Mouse (Mus musculus): ENCODE measurements around the gene Hmg20a. TPM values are rescaled to one million over a fixed set of nuclear protein-coding genes. Genes with fewer than 3 reads are reported as not detected.

Hmg20a gene
- 86.3 and 92.1 TPM in 2 replicates for polyA plus RNA-seq (2014; fragmentation: Nextera tagmentation; extraction: Ambion mirVana)

DNA sequence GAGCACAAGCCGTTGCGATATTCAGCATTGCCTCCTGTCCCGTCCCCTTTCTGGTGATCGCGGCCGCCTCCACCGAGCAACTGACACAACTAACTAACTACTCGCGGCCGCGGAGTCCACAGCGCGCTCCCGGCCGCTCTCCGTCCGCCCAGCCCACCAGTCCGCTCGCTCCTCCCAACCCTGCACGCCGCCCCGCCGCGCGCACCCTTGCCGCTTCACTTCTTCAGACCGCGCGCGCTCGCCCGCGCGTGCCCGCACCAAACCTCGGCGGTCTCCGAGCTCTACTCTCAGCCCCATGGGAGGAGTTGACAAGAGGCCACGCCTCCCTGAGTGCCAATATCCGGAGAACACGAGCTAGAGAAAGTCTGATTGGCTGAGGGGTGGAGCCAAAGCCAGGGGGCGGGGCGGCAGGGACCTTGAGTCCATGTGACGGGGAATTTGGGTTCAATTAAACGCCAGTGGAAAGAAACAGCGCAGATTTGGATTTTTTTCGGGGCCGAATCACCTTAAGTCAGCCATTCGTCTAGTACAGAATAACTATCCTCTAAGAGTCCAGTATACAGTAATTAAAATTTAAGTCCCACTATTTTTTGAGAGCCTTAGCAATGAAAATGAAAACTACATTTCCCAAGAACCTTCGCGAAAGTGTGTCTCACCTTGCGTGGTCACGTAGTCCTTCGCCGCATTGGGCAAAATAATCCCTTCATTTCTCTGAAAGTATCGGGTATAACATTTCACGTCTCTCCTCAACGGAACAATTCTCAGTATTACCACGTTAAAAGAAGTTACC, at the start of gene Hmg20a, which contains the start of gene Peak1:
Hmg20a (plus strand) TSS at position 662 of the 790 bp plus-strand sequence.
Peak1 (minus strand) TSS at position 120 of the 790 bp plus-strand sequence.
- Histone ChIP-seq H3K4me1 (ENCODE audit: control insufficient read depth, insufficient read depth, low read length) (peaks cover 21% of the 10 kb centered on the region), H3K27ac (ENCODE audit: low read depth, low read length) (peak within 1 kb of the TSS; percentile 94), H3K36me3 (ENCODE audit: control insufficient read depth, insufficient read depth, low read length) (no peaks in the 10 kb centered on the region), H3K9me3 (ENCODE audit: control insufficient read depth, low read length) (no peaks in the 10 kb centered on the region), H3K4me3 (ENCODE audit: low read depth, low read length) (peak within 1 kb of the TSS; percentile 69), H3K27me3 (ENCODE audit: control insufficient read depth, insufficient read depth, low read length) (no peaks in the 10 kb centered on the region), H3K9ac (replicated peaks; ENCODE audit: low read depth, low read length) (peak within 1 kb of the TSS; percentile 76), H3K4me2 (ENCODE audit: low read depth, low read length) (peak within 1 kb of the TSS; percentile 54)
- peak; percentile 95 for ATAC-seq (ENCODE audit: low read depth)
- WGBS, result under 1% methylated on average over 59 of the region's 59 CpGs

DNA sequence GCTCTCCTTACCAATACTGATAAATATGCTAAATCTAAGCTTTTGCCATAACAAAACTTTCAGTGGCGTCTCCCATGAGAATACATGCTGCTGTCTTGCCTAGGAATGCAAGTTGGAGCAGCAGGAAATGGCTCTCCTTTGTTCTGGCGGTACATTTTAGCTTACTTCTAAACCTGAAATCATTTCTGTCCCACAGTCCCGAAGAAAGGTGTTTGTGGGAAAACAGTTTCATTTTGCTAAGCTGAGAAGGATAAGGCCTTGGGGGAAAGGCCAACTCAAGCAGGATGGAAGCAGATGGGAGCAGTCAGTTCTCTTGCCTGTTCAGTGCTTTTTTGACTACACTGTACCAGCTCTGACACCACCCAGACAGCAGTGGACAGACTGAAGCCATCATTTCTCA, 49.6 kb upstream of the Hmg20a start:
- ATAC-seq (ENCODE audit: low read depth), result no peak
- Histone ChIP-seq H3K4me2 (ENCODE audit: low read depth, low read length) (no peak overlapping the region), H3K9ac (replicated peaks; ENCODE audit: low read depth, low read length) (no peak overlapping the region), H3K4me1 (ENCODE audit: control insufficient read depth, insufficient read depth, low read length) (no peaks in the 10 kb centered on the region), H3K9me3 (ENCODE audit: control insufficient read depth, low read length) (no peaks in the 10 kb centered on the region), H3K4me3 (ENCODE audit: low read depth, low read length) (no peak overlapping the region), H3K27ac (ENCODE audit: low read depth, low read length) (no peak overlapping the region), H3K36me3 (ENCODE audit: control insufficient read depth, insufficient read depth, low read length) (no peaks in the 10 kb centered on the region), H3K27me3 (ENCODE audit: control insufficient read depth, insufficient read depth, low read length) (no peaks in the 10 kb centered on the region)
- 72% methylated on average over 3 of the region's 3 CpGs for WGBS

- ATAC-seq (ENCODE audit: low read depth), result no peak
- Histone ChIP-seq H3K27ac (ENCODE audit: low read depth, low read length) (no peak overlapping the region), H3K9me3 (ENCODE audit: control insufficient read depth, low read length) (no peaks in the 10 kb centered on the region), H3K4me3 (ENCODE audit: low read depth, low read length) (no peak overlapping the region), H3K4me2 (ENCODE audit: low read depth, low read length) (no peak overlapping the region), H3K27me3 (ENCODE audit: control insufficient read depth, insufficient read depth, low read length) (no peaks in the 10 kb centered on the region), H3K9ac (replicated peaks; ENCODE audit: low read depth, low read length) (no peak overlapping the region), H3K4me1 (ENCODE audit: control insufficient read depth, insufficient read depth, low read length) (no peaks in the 10 kb centered on the region), H3K36me3 (ENCODE audit: control insufficient read depth, insufficient read depth, low read length) (no peaks in the 10 kb centered on the region)
- WGBS, result 58% methylated on average over 5 of the region's 5 CpGs
Measured at GRCm38 (mm10) chr9:56370710-56371109, 47.7 kb upstream of the Hmg20a start.

DNA sequence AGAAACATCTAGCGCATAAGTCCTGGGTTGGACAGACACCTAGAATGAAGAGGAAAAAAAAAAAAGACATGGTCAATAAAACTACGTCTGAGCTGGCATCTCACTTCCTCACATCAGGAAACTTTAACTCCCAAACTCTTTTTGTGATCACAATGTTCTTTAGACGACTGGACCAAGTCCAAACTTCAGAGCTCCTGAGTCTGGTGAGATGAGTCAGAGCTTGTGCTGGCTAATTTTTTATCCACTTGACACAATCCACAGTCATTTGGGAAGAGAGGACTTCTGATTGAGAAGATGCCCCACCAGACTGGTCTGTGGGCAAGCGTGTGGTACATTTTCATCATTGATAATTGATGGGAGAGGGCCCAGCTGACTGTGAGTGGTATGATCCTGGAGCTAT, 44.0 kb upstream of the Hmg20a start:
- Histone ChIP-seq H3K4me2 (ENCODE audit: low read depth, low read length) (no peak overlapping the region), H3K36me3 (ENCODE audit: control insufficient read depth, insufficient read depth, low read length) (no peaks in the 10 kb centered on the region), H3K27ac (ENCODE audit: low read depth, low read length) (no peak overlapping the region), H3K4me3 (ENCODE audit: low read depth, low read length) (no peak overlapping the region), H3K9ac (replicated peaks; ENCODE audit: low read depth, low read length) (no peak overlapping the region), H3K27me3 (ENCODE audit: control insufficient read depth, insufficient read depth, low read length) (no peaks in the 10 kb centered on the region), H3K9me3 (ENCODE audit: control insufficient read depth, low read length) (no peaks in the 10 kb centered on the region), H3K4me1 (ENCODE audit: control insufficient read depth, insufficient read depth, low read length) (no peaks in the 10 kb centered on the region)
- WGBS, result 71% methylated on average over 4 of the region's 4 CpGs
- ATAC-seq (ENCODE audit: low read depth), result no peak

GRCm38 (mm10) chr9:56382786-56383185, 35.6 kb upstream of the Hmg20a start:
- Histone ChIP-seq H3K4me1 (ENCODE audit: control insufficient read depth, insufficient read depth, low read length) (no peaks in the 10 kb centered on the region), H3K27ac (ENCODE audit: low read depth, low read length) (no peak overlapping the region), H3K9me3 (ENCODE audit: control insufficient read depth, low read length) (no peaks in the 10 kb centered on the region), H3K4me2 (ENCODE audit: low read depth, low read length) (no peak overlapping the region), H3K36me3 (ENCODE audit: control insufficient read depth, insufficient read depth, low read length) (no peaks in the 10 kb centered on the region), H3K4me3 (ENCODE audit: low read depth, low read length) (no peak overlapping the region), H3K27me3 (ENCODE audit: control insufficient read depth, insufficient read depth, low read length) (no peaks in the 10 kb centered on the region), H3K9ac (replicated peaks; ENCODE audit: low read depth, low read length) (no peak overlapping the region)
- WGBS, result 68% methylated on average over 1 of the region's 1 CpGs
- no peak for ATAC-seq (ENCODE audit: low read depth)

GRCm38 (mm10) chr9:56392857-56393256, 25.6 kb upstream of the Hmg20a start:
- no peaks in the 10 kb centered on the region for H3K27me3 ChIP-seq (ENCODE audit: control insufficient read depth, insufficient read depth, low read length)
- 86% methylated on average over 3 of the region's 3 CpGs for WGBS
- no peak for ATAC-seq (ENCODE audit: low read depth)
- no peak overlapping the region for H3K27ac ChIP-seq (ENCODE audit: low read depth, low read length)
- no peak overlapping the region for H3K9ac ChIP-seq (replicated peaks; ENCODE audit: low read depth, low read length)
- H3K9me3 ChIP-seq (ENCODE audit: control insufficient read depth, low read length), result no peaks in the 10 kb centered on the region
- no peak overlapping the region for H3K4me2 ChIP-seq (ENCODE audit: low read depth, low read length)
- H3K4me3 ChIP-seq (ENCODE audit: low read depth, low read length), result no peak overlapping the region
- no peaks in the 10 kb centered on the region for H3K4me1 ChIP-seq (ENCODE audit: control insufficient read depth, insufficient read depth, low read length)
- no peaks in the 10 kb centered on the region for H3K36me3 ChIP-seq (ENCODE audit: control insufficient read depth, insufficient read depth, low read length)

GRCm38 (mm10) chr9:56396306-56396705, 22.1 kb upstream of the Hmg20a start:
- Histone ChIP-seq H3K4me1 (ENCODE audit: control insufficient read depth, insufficient read depth, low read length) (no peaks in the 10 kb centered on the region), H3K36me3 (ENCODE audit: control insufficient read depth, insufficient read depth, low read length) (no peaks in the 10 kb centered on the region), H3K4me3 (ENCODE audit: low read depth, low read length) (no peak overlapping the region), H3K27ac (ENCODE audit: low read depth, low read length) (no peak overlapping the region), H3K27me3 (ENCODE audit: control insufficient read depth, insufficient read depth, low read length) (no peaks in the 10 kb centered on the region), H3K4me2 (ENCODE audit: low read depth, low read length) (no peak overlapping the region), H3K9me3 (ENCODE audit: control insufficient read depth, low read length) (no peaks in the 10 kb centered on the region), H3K9ac (replicated peaks; ENCODE audit: low read depth, low read length) (no peak overlapping the region)
- 67% methylated on average over 1 of the region's 1 CpGs for WGBS
- ATAC-seq (ENCODE audit: low read depth), result no peak

- Histone ChIP-seq H3K4me1 (ENCODE audit: control insufficient read depth, insufficient read depth, low read length) (no peaks in the 10 kb centered on the region), H3K27ac (ENCODE audit: low read depth, low read length) (no peak overlapping the region), H3K9me3 (ENCODE audit: control insufficient read depth, low read length) (no peaks in the 10 kb centered on the region), H3K9ac (replicated peaks; ENCODE audit: low read depth, low read length) (no peak overlapping the region), H3K4me3 (ENCODE audit: low read depth, low read length) (no peak overlapping the region), H3K27me3 (ENCODE audit: control insufficient read depth, insufficient read depth, low read length) (no peaks in the 10 kb centered on the region), H3K4me2 (ENCODE audit: low read depth, low read length) (no peak overlapping the region), H3K36me3 (ENCODE audit: control insufficient read depth, insufficient read depth, low read length) (no peaks in the 10 kb centered on the region)
- WGBS, result 73% methylated on average over 4 of the region's 4 CpGs
- no peak for ATAC-seq (ENCODE audit: low read depth)
Measured at GRCm38 (mm10) chr9:56404619-56405018, 13.8 kb upstream of the Hmg20a start.

- ATAC-seq (ENCODE audit: low read depth), result no peak
- Histone ChIP-seq H3K36me3 (ENCODE audit: control insufficient read depth, insufficient read depth, low read length) (no peaks in the 10 kb centered on the region), H3K27me3 (ENCODE audit: control insufficient read depth, insufficient read depth, low read length) (no peaks in the 10 kb centered on the region), H3K9me3 (ENCODE audit: control insufficient read depth, low read length) (no peaks in the 10 kb centered on the region), H3K27ac (ENCODE audit: low read depth, low read length) (no peak overlapping the region), H3K9ac (replicated peaks; ENCODE audit: low read depth, low read length) (no peak overlapping the region), H3K4me2 (ENCODE audit: low read depth, low read length) (no peak overlapping the region), H3K4me3 (ENCODE audit: low read depth, low read length) (no peak overlapping the region), H3K4me1 (ENCODE audit: control insufficient read depth, insufficient read depth, low read length) (no peaks in the 10 kb centered on the region)
- WGBS, result 91% methylated on average over 2 of the region's 2 CpGs
Measured at GRCm38 (mm10) chr9:56409928-56410327, 8.5 kb upstream of the Hmg20a start.

Data from neural tube, embryonic 14.5 days (tissue).